Mouse (Mus musculus) intestine, postnatal 0 days (tissue): ENCODE measurements around the gene Gm7534. TPM values are rescaled to one million over a fixed set of nuclear protein-coding genes. Genes with fewer than 3 reads are reported as not detected.

Source experiments
- ATAC-seq: fragments of 200-750 bp; cut with Nextera tagmentation; 2 replicates; pipeline ENCODE4 v1.8.0; 2017; ENCODE audit warnings: mild to moderate bottlenecking, moderate TSS enrichment, moderate library complexity
- H3K27ac ChIP-seq: fragments of 300-500 bp; sonication (generic); 2 replicates; pipeline ENCODE4 v1.5.1; 2014; ENCODE audit warnings: mild to moderate bottlenecking, low read depth, low read length, moderate library complexity
- H3K27me3 ChIP-seq: fragments of 300-500 bp; sonication (generic); replicated peaks from 2 replicates; pipeline ENCODE4 v1.6.1; 2014; ENCODE audit warnings: low read length, mixed read lengths; ENCODE audit not compliant: control insufficient read depth, insufficient read depth
- H3K36me3 ChIP-seq: fragments of 300-500 bp; sonication (generic); 2 replicates; pipeline ENCODE4 v1.6.1; 2014; ENCODE audit warnings: mild to moderate bottlenecking, moderate library complexity; ENCODE audit not compliant: control insufficient read depth, insufficient read depth
- H3K4me1 ChIP-seq: fragments of 300-500 bp; sonication (generic); replicated peaks from 2 replicates; pipeline ENCODE4 v1.6.1; 2014; ENCODE audit warnings: antibody characterized with exemption, low read length, mixed read lengths; ENCODE audit not compliant: control insufficient read depth, insufficient read depth
- H3K4me2 ChIP-seq: fragments of 300-500 bp; sonication (generic); replicated peaks from 2 replicates; pipeline ENCODE4 v1.6.1; 2014; ENCODE audit warnings: low read depth, mild to moderate bottlenecking, moderate library complexity
- H3K4me3 ChIP-seq: fragments of 300-500 bp; sonication (generic); 2 replicates; pipeline ENCODE4 v1.5.1; 2014; ENCODE audit warnings: low read depth, low read length
- H3K9ac ChIP-seq: fragments of 300-500 bp; sonication (generic); 2 replicates; pipeline ENCODE4 v1.6.1; 2014; ENCODE audit warnings: mild to moderate bottlenecking, low read depth, low read length
- H3K9me3 ChIP-seq: fragments of 300-500 bp; sonication (generic); 2 replicates; pipeline ENCODE4 v1.6.1; 2016; ENCODE audit warnings: mixed run types; ENCODE audit not compliant: control insufficient read depth
- CTCF ChIP-seq: sonication (generic); IDR thresholded peaks from 2 replicates; pipeline ENCODE4 v1.5.1; 2016; ENCODE audit warnings: low read depth, mild to moderate bottlenecking, control low read depth, antibody characterized with exemption, moderate library complexity
- WGBS: fragments of 180-500 bp; shearing (Covaris S2); extraction: QIAGEN DNeasy Blood & Tissue Kit; methylation state at CpG from one replicate; pipeline ENCODE4 v1.1.7; 2014; 5-methylcytosine and 5-hydroxymethylcytosine counted together
- polyA plus RNA-seq: library from polyadenylated mRNA; unstranded; fragments of >200 nt; fragmentation: Nextera tagmentation; extraction: Ambion mirVana; gene quantifications from 2 replicates; pipeline ENCODE4 v1.2.1, GENCODE M21; 2015

The Gm7534 gene
- polyA plus RNA-seq, 1 experiment from 2014 or later = not detected

GRCm38 (mm10) chr4:134222793-134223600 is 20.2 kb upstream of the Gm7534 start:
- Histone ChIP-seq H3K27me3 (no peaks in the 10 kb centered on the region), H3K9me3 (no peaks in the 10 kb centered on the region), H3K27ac (peak overlapping the region; percentile 66; the same call in 1 of the 2 replicates), H3K9ac (no peak overlapping the region), H3K36me3 (no peaks in the 10 kb centered on the region), H3K4me3 (no peak overlapping the region), H3K4me1 (no peaks in the 10 kb centered on the region), H3K4me2 (peak overlapping the region; percentile 44)
- peak; percentile 78 for ATAC-seq
- 31% methylated on average over 11 of the region's 11 CpGs for WGBS
- no peak for TF ChIP-seq CTCF

- H3K4me2 ChIP-seq = no peak overlapping the region
- H3K4me1 ChIP-seq = no peaks in the 10 kb centered on the region
- WGBS = 45% methylated on average over 6 of the region's 6 CpGs
- no peaks in the 10 kb centered on the region for H3K36me3 ChIP-seq
- H3K9me3 ChIP-seq = no peaks in the 10 kb centered on the region
- TF ChIP-seq CTCF = no peak
- H3K4me3 ChIP-seq = no peak overlapping the region
- H3K9ac ChIP-seq = no peak overlapping the region
- H3K27me3 ChIP-seq = no peaks in the 10 kb centered on the region
- no peak for ATAC-seq
- H3K27ac ChIP-seq = no peak overlapping the region
Measured at GRCm38 (mm10) chr4:134206488-134207053, 3.8 kb upstream of the Gm7534 start.

GRCm38 (mm10) chr4:134203340-134203896 is 614 bp upstream of the Gm7534 start:
- Histone ChIP-seq H3K4me1 (no peaks in the 10 kb centered on the region), H3K9me3 (no peaks in the 10 kb centered on the region), H3K4me2 (no peak overlapping the region), H3K36me3 (no peaks in the 10 kb centered on the region), H3K9ac (no peak overlapping the region), H3K4me3 (no peak overlapping the region), H3K27ac (no peak overlapping the region), H3K27me3 (no peaks in the 10 kb centered on the region)
- 81% methylated on average over 17 of the region's 17 CpGs for WGBS
- ATAC-seq = no peak
- no peak for TF ChIP-seq CTCF

DNA sequence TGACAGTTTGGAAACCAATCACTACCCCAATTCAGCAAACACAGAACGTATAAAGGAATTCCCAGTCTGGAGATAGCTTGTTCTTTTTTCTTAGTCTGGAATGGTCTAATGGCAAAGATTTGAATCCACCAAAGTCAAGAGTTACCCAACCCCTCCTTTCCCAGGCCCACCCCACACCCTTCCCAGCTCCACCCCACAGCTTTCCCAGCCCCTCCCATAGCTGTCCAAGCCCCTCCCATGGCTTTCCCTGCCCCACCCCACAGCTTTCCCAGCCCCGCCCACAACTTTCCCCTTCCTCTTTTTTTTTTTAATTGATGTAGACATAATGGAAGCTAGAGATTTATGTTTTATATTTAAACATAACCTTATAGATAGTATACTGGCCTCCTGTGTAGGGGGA is 3.4 kb downstream of the Gm7534 start:
- no peaks in the 10 kb centered on the region for H3K27me3 ChIP-seq
- H3K4me1 ChIP-seq = no peaks in the 10 kb centered on the region
- no peak overlapping the region for H3K4me3 ChIP-seq
- TF ChIP-seq CTCF = no peak
- H3K36me3 ChIP-seq = no peaks in the 10 kb centered on the region
- no peak overlapping the region for H3K9ac ChIP-seq
- ATAC-seq = no peak
- no peak overlapping the region for H3K27ac ChIP-seq
- 70% methylated on average over 2 of the region's 2 CpGs for WGBS
- no peaks in the 10 kb centered on the region for H3K9me3 ChIP-seq
- H3K4me2 ChIP-seq = no peak overlapping the region

DNA sequence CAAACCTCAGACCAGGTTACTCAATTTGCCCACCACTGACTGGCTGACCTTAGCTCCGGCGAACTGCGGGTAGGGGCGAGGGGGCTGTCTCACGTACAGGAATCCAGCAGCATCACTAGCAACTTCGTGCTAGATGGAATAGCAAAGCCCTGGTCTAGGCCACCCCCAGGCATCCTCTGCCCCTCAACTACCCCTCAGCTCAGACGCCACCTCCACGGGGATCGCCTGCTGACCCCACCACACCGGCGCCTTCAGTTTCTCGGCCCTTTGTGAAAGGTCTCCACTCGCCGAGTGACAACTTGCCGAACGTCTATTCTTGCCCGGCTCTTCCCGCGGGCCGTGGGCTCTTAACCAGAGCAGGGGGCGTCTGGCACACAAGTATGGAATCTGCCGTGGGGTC is 16.5 kb downstream of the Gm7534 start:
- Histone ChIP-seq H3K9ac (peak overlapping the region; percentile 50), H3K4me3 (peak overlapping the region; percentile 76), H3K27ac (no peak overlapping the region), H3K27me3 (no peaks in the 10 kb centered on the region), H3K4me1 (peaks cover 4% of the 10 kb centered on the region; the same call in 1 of the 2 replicates), H3K4me2 (peak overlapping the region; percentile 98), H3K36me3 (no peaks in the 10 kb centered on the region), H3K9me3 (no peaks in the 10 kb centered on the region)
- TF ChIP-seq CTCF = no peak
- ATAC-seq = no peak
- under 1% methylated on average over 22 of the region's 22 CpGs for WGBS

- no peak for TF ChIP-seq CTCF
- H3K4me2 ChIP-seq = peak overlapping the region; percentile 98
- H3K9ac ChIP-seq = no peak overlapping the region
- no peaks in the 10 kb centered on the region for H3K27me3 ChIP-seq
- peaks cover 4% of the 10 kb centered on the region; the same call in 1 of the 2 replicates for H3K4me1 ChIP-seq
- no peak for ATAC-seq
- H3K9me3 ChIP-seq = no peaks in the 10 kb centered on the region
- WGBS = 82% methylated on average over 3 of the region's 3 CpGs
- no peaks in the 10 kb centered on the region for H3K36me3 ChIP-seq
- H3K27ac ChIP-seq = no peak overlapping the region
- no peak overlapping the region for H3K4me3 ChIP-seq
Measured at GRCm38 (mm10) chr4:134185569-134185968, 17.2 kb downstream of the Gm7534 start.
